Mouse (Mus musculus): Measurements from ENCODE around the gene Gne. TPM values are rescaled to one million over a fixed set of nuclear protein-coding genes. Genes with fewer than 3 reads are reported as not detected.

The Gne gene
- 47.5 and 49.5 TPM in 2 replicates for polyA plus RNA-seq (2015; fragmentation: Nextera tagmentation; extraction: Ambion mirVana)

DNA sequence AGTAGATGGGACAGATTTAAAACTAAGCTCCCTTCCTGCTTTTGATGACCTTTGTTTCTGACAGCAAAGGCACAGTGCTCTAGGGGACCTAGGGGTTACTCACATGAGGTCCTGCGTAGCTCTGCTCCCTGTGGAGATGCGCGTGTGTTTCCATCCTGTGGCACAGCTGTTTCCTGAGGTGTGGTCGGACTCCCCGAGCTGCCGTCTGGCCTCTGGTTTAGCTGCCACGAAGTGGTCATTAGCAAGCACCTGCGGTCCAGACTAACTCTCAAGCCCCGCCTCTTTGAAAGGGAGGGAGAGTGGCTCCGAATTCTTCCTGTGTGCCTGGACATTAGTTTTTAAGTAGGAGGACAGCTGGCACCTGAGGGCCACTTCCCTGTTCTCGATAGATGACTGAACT lies at the start of gene Gne:
Gene Gne (minus strand): TSS at position 233 of the 400 bp plus-strand sequence.
- peak; percentile 48; the same call in 1 of the 2 replicates for ATAC-seq
- TF ChIP-seq CTCF (IDR thresholded peaks at IDR 0.05; ENCODE audit: low read depth) (no peak), EP300 (IDR thresholded peaks at IDR 0.05; ENCODE audit: low read depth) (no peak)
- Histone ChIP-seq H3K27me3 (ENCODE audit: insufficient read depth, low read length) (no peaks in the 10 kb centered on the region), H3K9me3 (ENCODE audit: low read length) (no peaks in the 10 kb centered on the region), H3K4me3 (ENCODE audit: low read depth, low read length) (no peak within 1 kb of the TSS), H3K36me3 (replicated peaks; ENCODE audit: insufficient read depth, low read length) (no peaks in the 10 kb centered on the region), H3K27ac (ENCODE audit: low read depth) (no peak within 1 kb of the TSS), H3K9ac (replicated peaks) (no peak within 1 kb of the TSS), H3K4me1 (ENCODE audit: insufficient read depth) (0 out of 2 replicates have a peak, but pooled peaks cover 5% of the 10 kb centered on the region), H3K4me2 (ENCODE audit: low read depth, low read length) (peak within 1 kb of the TSS; percentile 42)
- 3% methylated on average over 11 of the region's 11 CpGs for whole genome bisulfite sequencing (ENCODE audit: insufficient replicate concordance)
- DNase-seq, result no peak

- no peak for DNase-seq
- Histone ChIP-seq H3K9me3 (ENCODE audit: low read length) (no peaks in the 10 kb centered on the region), H3K9ac (replicated peaks) (no peak overlapping the region), H3K27me3 (ENCODE audit: insufficient read depth, low read length) (no peaks in the 10 kb centered on the region), H3K4me3 (ENCODE audit: low read depth, low read length) (no peak overlapping the region), H3K27ac (ENCODE audit: low read depth) (no peak overlapping the region), H3K36me3 (replicated peaks; ENCODE audit: insufficient read depth, low read length) (peaks cover 39% of the 10 kb centered on the region), H3K4me1 (ENCODE audit: insufficient read depth) (no peaks in the 10 kb centered on the region), H3K4me2 (ENCODE audit: low read depth, low read length) (no peak overlapping the region)
- TF ChIP-seq EP300 (IDR thresholded peaks at IDR 0.05; ENCODE audit: low read depth) (no peak), CTCF (IDR thresholded peaks at IDR 0.05; ENCODE audit: low read depth) (no peak)
- no peak for ATAC-seq
- WGBS (ENCODE audit: insufficient replicate concordance), result 77% methylated on average over 12 of the region's 12 CpGs
These were observed 42.8 kb upstream of the Gne start for GRCm38 (mm10) chr4:44126805-44127204.

GRCm38 (mm10) chr4:44119410-44120201 lies 35.6 kb upstream of the Gne start:
- no peak overlapping the region for H3K4me2 ChIP-seq (ENCODE audit: low read depth, low read length)
- no peaks in the 10 kb centered on the region for H3K9me3 ChIP-seq (ENCODE audit: low read length)
- ATAC-seq (peak; percentile 12; the same call in 1 of the 2 replicates), DNase-seq (no peak)
- no peak overlapping the region for H3K9ac ChIP-seq (replicated peaks)
- H3K4me3 ChIP-seq (ENCODE audit: low read depth, low read length), result no peak overlapping the region
- TF ChIP-seq EP300 (IDR thresholded peaks at IDR 0.05; ENCODE audit: low read depth) (no peak), CTCF (IDR thresholded peaks at IDR 0.05; ENCODE audit: low read depth) (peak; percentile 70)
- H3K4me1 ChIP-seq (ENCODE audit: insufficient read depth), result no peaks in the 10 kb centered on the region
- no peak overlapping the region for H3K27ac ChIP-seq (ENCODE audit: low read depth)
- H3K36me3 ChIP-seq (replicated peaks; ENCODE audit: insufficient read depth, low read length), result no peaks in the 10 kb centered on the region
- no peaks in the 10 kb centered on the region for H3K27me3 ChIP-seq (ENCODE audit: insufficient read depth, low read length)
- WGBS (ENCODE audit: insufficient replicate concordance), result 43% methylated on average over 9 of the region's 9 CpGs

DNA sequence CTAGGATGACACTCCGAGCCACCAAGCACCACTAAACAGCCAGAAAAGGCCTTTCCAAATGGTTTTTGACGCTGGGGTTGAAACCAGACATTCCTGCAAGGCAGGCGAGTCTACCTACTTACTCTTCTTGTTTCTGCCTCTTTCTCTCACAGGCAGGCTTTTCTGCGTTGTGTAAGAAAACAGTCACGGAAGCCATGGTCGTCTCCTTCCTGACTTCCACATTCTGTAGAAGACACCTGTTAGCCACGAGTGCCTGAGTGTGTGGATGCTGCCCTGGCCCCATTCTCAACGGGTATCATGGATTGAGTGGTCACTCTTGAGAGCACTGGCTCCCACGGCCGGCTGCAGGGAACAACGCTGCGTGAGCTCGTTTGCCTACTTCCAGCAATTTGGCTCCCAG lies 31.1 kb upstream of the Gne start:
- WGBS (ENCODE audit: insufficient replicate concordance), result 80% methylated on average over 13 of the region's 13 CpGs
- TF ChIP-seq CTCF (IDR thresholded peaks at IDR 0.05; ENCODE audit: low read depth) (no peak), EP300 (IDR thresholded peaks at IDR 0.05; ENCODE audit: low read depth) (no peak)
- no peak for DNase-seq
- H3K4me1 ChIP-seq (ENCODE audit: insufficient read depth), result peaks cover 2% of the 10 kb centered on the region; the same call in 1 of the 2 replicates
- H3K4me3 ChIP-seq (ENCODE audit: low read depth, low read length), result no peak overlapping the region
- no peak overlapping the region for H3K4me2 ChIP-seq (ENCODE audit: low read depth, low read length)
- no peaks in the 10 kb centered on the region for H3K36me3 ChIP-seq (replicated peaks; ENCODE audit: insufficient read depth, low read length)
- H3K27me3 ChIP-seq (ENCODE audit: insufficient read depth, low read length), result no peaks in the 10 kb centered on the region
- H3K9ac ChIP-seq (replicated peaks), result no peak overlapping the region
- no peak for ATAC-seq
- no peaks in the 10 kb centered on the region for H3K9me3 ChIP-seq (ENCODE audit: low read length)
- H3K27ac ChIP-seq (ENCODE audit: low read depth), result no peak overlapping the region

GRCm38 (mm10) chr4:44113393-44114138 lies 29.6 kb upstream of the Gne start:
- Histone ChIP-seq H3K27ac (ENCODE audit: low read depth) (no peak overlapping the region), H3K27me3 (ENCODE audit: insufficient read depth, low read length) (no peaks in the 10 kb centered on the region), H3K9me3 (ENCODE audit: low read length) (no peaks in the 10 kb centered on the region), H3K9ac (replicated peaks) (no peak overlapping the region), H3K4me2 (ENCODE audit: low read depth, low read length) (peak overlapping the region; percentile 54), H3K4me3 (ENCODE audit: low read depth, low read length) (no peak overlapping the region), H3K4me1 (ENCODE audit: insufficient read depth) (peaks cover 2% of the 10 kb centered on the region; the same call in 1 of the 2 replicates), H3K36me3 (replicated peaks; ENCODE audit: insufficient read depth, low read length) (no peaks in the 10 kb centered on the region)
- no peak for DNase-seq
- TF ChIP-seq CTCF (IDR thresholded peaks at IDR 0.05; ENCODE audit: low read depth) (0 out of 2 replicates have a peak, but pooled peaks have one; percentile 3), EP300 (IDR thresholded peaks at IDR 0.05; ENCODE audit: low read depth) (no peak)
- 19% methylated on average over 16 of the region's 16 CpGs for WGBS (ENCODE audit: insufficient replicate concordance)
- no peak for ATAC-seq

DNA sequence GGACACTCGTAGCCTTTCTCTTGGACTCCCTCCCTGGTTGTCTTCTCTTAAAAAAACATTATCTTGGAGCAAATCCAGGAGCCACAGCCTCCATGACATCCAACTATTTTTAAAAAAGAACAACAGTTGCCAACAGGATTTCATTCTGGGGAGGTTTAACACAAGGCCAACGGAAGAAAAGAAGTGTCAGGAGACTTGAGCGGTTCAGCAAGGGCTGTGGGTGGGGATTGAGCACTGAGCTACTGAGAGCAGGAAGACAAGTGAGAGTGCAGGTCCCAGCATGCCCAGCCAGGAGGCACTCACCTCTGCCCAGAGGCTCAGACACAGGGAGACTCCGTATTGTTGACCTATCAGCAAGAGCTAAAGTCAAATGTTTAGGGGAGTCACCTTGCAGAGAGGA lies 28.8 kb upstream of the Gne start:
- DNase-seq (no peak), ATAC-seq (peak; percentile 51; the same call in 1 of the 2 replicates)
- Histone ChIP-seq H3K4me3 (ENCODE audit: low read depth, low read length) (no peak overlapping the region), H3K36me3 (replicated peaks; ENCODE audit: insufficient read depth, low read length) (no peaks in the 10 kb centered on the region), H3K4me1 (ENCODE audit: insufficient read depth) (peaks cover 2% of the 10 kb centered on the region; the same call in 1 of the 2 replicates), H3K9me3 (ENCODE audit: low read length) (no peaks in the 10 kb centered on the region), H3K27me3 (ENCODE audit: insufficient read depth, low read length) (no peaks in the 10 kb centered on the region), H3K27ac (ENCODE audit: low read depth) (no peak overlapping the region), H3K9ac (replicated peaks) (no peak overlapping the region), H3K4me2 (ENCODE audit: low read depth, low read length) (no peak overlapping the region)
- TF ChIP-seq CTCF (IDR thresholded peaks at IDR 0.05; ENCODE audit: low read depth), result no peak
- TF ChIP-seq EP300 (IDR thresholded peaks at IDR 0.05; ENCODE audit: low read depth), result no peak
- 41% methylated on average over 4 of the region's 4 CpGs for WGBS (ENCODE audit: insufficient replicate concordance)

Measured in liver, postnatal 0 days (tissue).